Mouse (Mus musculus): ENCODE results near the gene 4930470P17Rik. TPM values are rescaled to one million over a fixed set of nuclear protein-coding genes. Genes with fewer than 3 reads are reported as not detected.

4930470P17Rik gene
- total and polyA plus RNA-seq, 3 experiments, result not detected

- DNase-seq (ENCODE audit: extremely low read depth), result no peak
- no peaks in the 10 kb centered on the region for H3K4me1 ChIP-seq (ENCODE audit: control insufficient read depth in 1 of 2, insufficient read depth in 2 of 2)
- dilution Hi-C loops (cut with MboI; ENCODE audit: extremely low pct_ligation_motif_present, extremely low pct_unique_long_range_greater_than_20kb, low sequenced_read_pairs) (no loop called here), in situ Hi-C loops (cut with MboI; ENCODE audit: low pct_ligation_motif_present, low pct_unique_long_range_greater_than_20kb, low sequenced_read_pairs) (no loop called here)
- TF ChIP-seq POLR2A (IDR thresholded peaks at IDR 0.05; ENCODE audit: low read depth, low read length) (no peak), UBTF (IDR thresholded peaks at IDR 0.05; ENCODE audit: low read depth, low read length) (no peak), TBP (conservative IDR thresholded peaks at IDR 0.05; ENCODE audit: low read depth, low read length) (no peak), USF2 (conservative IDR thresholded peaks at IDR 0.05; ENCODE audit: low read depth, low read length) (no peak), NRF1 (IDR thresholded peaks at IDR 0.05; ENCODE audit: low read depth, low read length) (no peak), ZC3H11A (IDR thresholded peaks at IDR 0.05; ENCODE audit: low read depth, low read length) (no peak), E2F4 (IDR thresholded peaks at IDR 0.05; ENCODE audit: insufficient replicate concordance, low read depth, low read length) (no peak), SIN3A (IDR thresholded peaks at IDR 0.05; ENCODE audit: low read length) (no peak), BHLHE40 (IDR thresholded peaks at IDR 0.05; ENCODE audit: low read depth, low read length) (no peak), EP300 (IDR thresholded peaks at IDR 0.05; ENCODE audit: low read length) (no peak), KAT2A (IDR thresholded peaks at IDR 0.05; ENCODE audit: insufficient replicate concordance, low read length) (no peak)
- H3K27me3 ChIP-seq (replicated peaks), result no peaks in the 10 kb centered on the region
- H3K4me3 ChIP-seq (replicated peaks in 1 of 3; ENCODE audit: low read depth in 2 of 3, low read length in 2 of 3, poor library complexity in 1 of 3), result no peak overlapping the region
- no peak overlapping the region for H3K27ac ChIP-seq (ENCODE audit: insufficient read depth, low read depth)
- no peaks in the 10 kb centered on the region for H3K36me3 ChIP-seq (replicated peaks in 1 of 2; ENCODE audit: control insufficient read depth in 1 of 2, insufficient read depth in 1 of 2, low read length in 1 of 2)
- H3K4me2 ChIP-seq (ENCODE audit: insufficient read depth, low read depth, poor library complexity, severe bottlenecking), result no peak overlapping the region
- H3K9me3 ChIP-seq (replicated peaks; ENCODE audit: low read length), result peaks cover 68% of the 10 kb centered on the region
- no peak overlapping the region for H3K9ac ChIP-seq (ENCODE audit: insufficient read depth, low read depth)
- no peaks in the 10 kb centered on the region for H3K79me2 ChIP-seq (replicated peaks; ENCODE audit: control insufficient read depth, extremely low read depth, insufficient read depth, poor library complexity, severe bottlenecking)
Measured at GRCm38 (mm10) chr2:170564995-170565394, 36.8 kb downstream of the 4930470P17Rik start.

DNA sequence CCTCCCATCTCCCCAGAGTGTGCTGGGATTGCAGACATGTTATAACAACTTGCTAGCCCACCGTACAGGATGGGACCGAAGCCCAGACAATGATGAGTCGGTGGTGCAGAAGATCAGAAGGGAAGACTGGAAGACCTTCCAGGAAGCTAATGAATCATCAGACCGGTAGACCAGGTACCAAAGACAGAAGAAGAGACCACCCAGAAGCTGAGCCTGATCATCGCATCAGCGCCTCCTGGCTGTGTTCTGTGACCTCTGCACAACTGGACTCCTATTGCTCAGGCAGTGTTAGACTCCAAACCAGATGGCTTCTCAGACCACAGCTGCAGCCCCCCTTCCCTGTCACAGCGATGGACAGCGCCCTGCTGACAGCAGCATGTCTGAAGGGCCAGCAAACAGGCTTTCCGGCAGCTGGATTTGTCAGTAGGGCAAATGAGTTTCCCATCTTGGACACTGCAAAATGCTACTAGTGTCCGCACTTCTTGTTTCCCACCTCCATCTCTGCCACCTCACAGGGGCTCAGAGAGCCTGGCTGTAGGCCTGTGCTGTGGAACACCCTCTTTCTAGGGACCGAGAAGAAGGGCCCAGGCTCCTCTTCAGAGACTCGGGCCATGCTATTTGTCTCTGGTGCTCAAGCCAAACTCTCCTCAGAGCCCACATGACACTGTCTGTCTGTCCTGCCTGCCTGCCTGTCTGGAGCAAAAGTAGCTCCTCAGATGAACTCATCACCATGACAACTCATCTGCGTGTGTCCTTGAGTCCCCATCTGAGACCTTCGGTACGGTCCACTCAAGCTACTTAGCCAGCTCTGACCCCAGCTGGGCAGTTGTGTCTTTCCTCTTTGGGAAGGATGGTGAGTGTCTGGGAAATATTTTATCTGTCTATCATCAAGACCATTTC lies 37.6 kb downstream of the 4930470P17Rik start:
- no peaks in the 10 kb centered on the region for H3K27me3 ChIP-seq (replicated peaks)
- no peaks in the 10 kb centered on the region for H3K36me3 ChIP-seq (replicated peaks in 1 of 2; ENCODE audit: control insufficient read depth in 1 of 2, insufficient read depth in 1 of 2, low read length in 1 of 2)
- DNase-seq (ENCODE audit: extremely low read depth), result no peak
- no peaks in the 10 kb centered on the region for H3K79me2 ChIP-seq (replicated peaks; ENCODE audit: control insufficient read depth, extremely low read depth, insufficient read depth, poor library complexity, severe bottlenecking)
- dilution Hi-C loops (cut with MboI; ENCODE audit: extremely low pct_ligation_motif_present, extremely low pct_unique_long_range_greater_than_20kb, low sequenced_read_pairs) (no loop called here), in situ Hi-C loops (cut with MboI; ENCODE audit: low pct_ligation_motif_present, low pct_unique_long_range_greater_than_20kb, low sequenced_read_pairs) (no loop called here)
- H3K9ac ChIP-seq (ENCODE audit: insufficient read depth, low read depth), result no peak overlapping the region
- H3K27ac ChIP-seq (ENCODE audit: insufficient read depth, low read depth), result no peak overlapping the region
- H3K9me3 ChIP-seq (replicated peaks; ENCODE audit: low read length), result peaks cover 66% of the 10 kb centered on the region
- H3K4me3 ChIP-seq (replicated peaks in 1 of 3; ENCODE audit: low read depth in 2 of 3, low read length in 2 of 3, poor library complexity in 1 of 3), result no peak overlapping the region
- no peak overlapping the region for H3K4me2 ChIP-seq (ENCODE audit: insufficient read depth, low read depth, poor library complexity, severe bottlenecking)
- H3K4me1 ChIP-seq (ENCODE audit: control insufficient read depth in 1 of 2, insufficient read depth in 2 of 2), result no peaks in the 10 kb centered on the region
- TF ChIP-seq TBP (conservative IDR thresholded peaks at IDR 0.05; ENCODE audit: low read depth, low read length) (no peak), ZC3H11A (IDR thresholded peaks at IDR 0.05; ENCODE audit: low read depth, low read length) (no peak), MAX (IDR thresholded peaks at IDR 0.05; ENCODE audit: low read length) (no peak), RAD21 (IDR thresholded peaks at IDR 0.05; ENCODE audit: low read depth, low read length) (no peak), USF1 (IDR thresholded peaks at IDR 0.05; ENCODE audit: low read depth, low read length) (no peak), E2F4 (IDR thresholded peaks at IDR 0.05; ENCODE audit: insufficient replicate concordance, low read depth, low read length) (no peak), SMC3 (IDR thresholded peaks at IDR 0.05; ENCODE audit: low read depth, low read length) (no peak), UBTF (IDR thresholded peaks at IDR 0.05; ENCODE audit: low read depth, low read length) (no peak), NELFE (IDR thresholded peaks at IDR 0.05; ENCODE audit: low read depth, low read length) (no peak), ZKSCAN1 (IDR thresholded peaks at IDR 0.05; ENCODE audit: borderline replicate concordance, low read depth, low read length) (no peak), IRF4 (IDR thresholded peaks at IDR 0.05; ENCODE audit: low read depth, low read length) (no peak)

Measured in CH12.LX (cell line).